Mouse (Mus musculus): ENCODE measurements around the gene Cyb561a3. TPM values are rescaled to one million over a fixed set of nuclear protein-coding genes. Genes with fewer than 3 reads are reported as not detected.

The Cyb561a3 gene
- polyA plus RNA-seq, 1 experiment from 2014 or later = 15.1 TPM

DNA sequence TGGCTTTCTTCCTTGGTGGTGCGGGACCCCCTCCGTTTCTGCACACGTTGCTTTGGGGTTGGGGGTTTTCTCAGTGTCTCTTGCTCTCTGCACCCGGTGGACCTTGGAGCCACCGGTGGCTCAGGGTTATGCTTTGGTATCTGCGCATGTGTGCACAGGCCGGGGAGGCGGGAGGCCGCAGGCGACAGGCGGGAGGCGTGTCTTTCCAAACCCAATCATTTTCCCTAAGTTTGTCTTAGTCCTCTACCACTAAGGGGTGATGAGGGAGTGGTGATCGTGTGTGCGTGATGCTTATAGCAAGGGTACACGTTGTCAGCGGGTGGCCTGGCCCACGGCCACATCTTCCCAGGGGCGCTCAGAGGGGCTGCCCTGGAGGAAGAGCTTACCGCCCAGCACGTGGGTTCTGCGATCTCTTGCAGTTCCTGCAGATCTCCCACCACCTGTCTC is 57.9 kb downstream of the Cyb561a3 start:
- Histone ChIP-seq H3K9me3 (no peaks in the 10 kb centered on the region), H3K36me3 (peaks cover 13% of the 10 kb centered on the region), H3K9ac (peak overlapping the region; percentile 61), H3K4me3 (peak overlapping the region; percentile 45), H3K27ac (peak overlapping the region; percentile 30; the same call in 1 of the 2 replicates), H3K4me2 (replicated peaks) (peak overlapping the region; percentile 93), H3K4me1 (peaks cover 13% of the 10 kb centered on the region), H3K27me3 (0 out of 2 replicates have a peak, but pooled peaks cover 3% of the 10 kb centered on the region)
- WGBS = 5% methylated on average over 21 of the region's 21 CpGs
- peak; percentile 67 for ATAC-seq (ENCODE audit: insufficient number of reproducible peaks, insufficient read depth, low FRiP score, low TSS enrichment)

DNA sequence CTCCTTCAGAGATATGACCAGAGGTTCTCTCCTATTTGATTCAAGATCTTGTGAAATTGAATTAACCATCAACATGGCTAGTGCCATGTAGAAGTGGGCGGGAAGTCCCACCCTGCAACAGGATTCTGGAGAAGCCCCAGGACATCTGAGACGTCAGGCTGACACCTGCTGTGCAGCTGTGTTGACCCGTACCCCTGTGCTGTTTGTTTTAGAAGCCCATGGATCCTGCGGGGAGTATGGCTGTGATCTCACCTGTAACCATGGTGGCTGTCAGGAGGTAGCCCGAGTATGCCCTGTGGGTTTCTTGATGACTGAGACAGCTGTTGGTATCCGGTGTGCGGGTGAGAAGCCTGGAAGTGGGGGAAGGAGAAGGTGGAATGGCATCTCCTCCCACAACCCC is 60.9 kb downstream of the Cyb561a3 start:
- H3K4me1 ChIP-seq = peaks cover 22% of the 10 kb centered on the region
- 0 out of 2 replicates have a peak, but pooled peaks cover 3% of the 10 kb centered on the region for H3K27me3 ChIP-seq
- no peaks in the 10 kb centered on the region for H3K36me3 ChIP-seq
- no peak overlapping the region for H3K4me3 ChIP-seq
- H3K9me3 ChIP-seq = no peaks in the 10 kb centered on the region
- H3K9ac ChIP-seq = no peak overlapping the region
- 57% methylated on average over 7 of the region's 7 CpGs for WGBS
- no peak for ATAC-seq (ENCODE audit: insufficient number of reproducible peaks, insufficient read depth, low FRiP score, low TSS enrichment)
- H3K27ac ChIP-seq = no peak overlapping the region
- H3K4me2 ChIP-seq (replicated peaks) = no peak overlapping the region

DNA sequence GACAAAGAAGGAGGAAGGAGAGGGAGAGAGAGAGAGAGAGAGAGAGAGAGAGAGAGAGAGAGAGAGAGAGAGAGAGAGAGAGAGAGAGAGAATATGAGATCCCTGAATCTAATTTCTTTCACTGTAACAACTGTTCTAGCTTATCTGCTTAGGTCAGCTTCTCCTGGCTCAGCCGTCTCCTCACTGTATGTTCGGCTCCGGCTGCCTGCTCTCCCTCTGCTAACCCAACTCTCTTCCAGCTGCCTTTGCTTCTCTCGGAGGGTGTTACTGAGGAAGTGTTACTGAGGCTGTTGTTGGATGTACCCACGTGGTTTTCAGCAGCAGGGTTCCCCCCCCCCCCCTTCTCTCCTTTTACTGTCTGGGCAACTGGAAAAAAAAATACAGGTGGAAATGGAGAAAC is 63.1 kb downstream of the Cyb561a3 start:
- 10% methylated on average over 5 of the region's 5 CpGs for WGBS
- 0 out of 2 replicates have a peak, but pooled peaks cover 3% of the 10 kb centered on the region for H3K27me3 ChIP-seq
- ATAC-seq (ENCODE audit: insufficient number of reproducible peaks, insufficient read depth, low FRiP score, low TSS enrichment) = no peak
- no peak overlapping the region for H3K27ac ChIP-seq
- no peak overlapping the region for H3K4me3 ChIP-seq
- H3K9me3 ChIP-seq = no peaks in the 10 kb centered on the region
- no peaks in the 10 kb centered on the region for H3K36me3 ChIP-seq
- H3K9ac ChIP-seq = no peak overlapping the region
- peaks cover 12% of the 10 kb centered on the region for H3K4me1 ChIP-seq
- H3K4me2 ChIP-seq (replicated peaks) = peak overlapping the region; percentile 30; the same call in 1 of the 2 replicates

DNA sequence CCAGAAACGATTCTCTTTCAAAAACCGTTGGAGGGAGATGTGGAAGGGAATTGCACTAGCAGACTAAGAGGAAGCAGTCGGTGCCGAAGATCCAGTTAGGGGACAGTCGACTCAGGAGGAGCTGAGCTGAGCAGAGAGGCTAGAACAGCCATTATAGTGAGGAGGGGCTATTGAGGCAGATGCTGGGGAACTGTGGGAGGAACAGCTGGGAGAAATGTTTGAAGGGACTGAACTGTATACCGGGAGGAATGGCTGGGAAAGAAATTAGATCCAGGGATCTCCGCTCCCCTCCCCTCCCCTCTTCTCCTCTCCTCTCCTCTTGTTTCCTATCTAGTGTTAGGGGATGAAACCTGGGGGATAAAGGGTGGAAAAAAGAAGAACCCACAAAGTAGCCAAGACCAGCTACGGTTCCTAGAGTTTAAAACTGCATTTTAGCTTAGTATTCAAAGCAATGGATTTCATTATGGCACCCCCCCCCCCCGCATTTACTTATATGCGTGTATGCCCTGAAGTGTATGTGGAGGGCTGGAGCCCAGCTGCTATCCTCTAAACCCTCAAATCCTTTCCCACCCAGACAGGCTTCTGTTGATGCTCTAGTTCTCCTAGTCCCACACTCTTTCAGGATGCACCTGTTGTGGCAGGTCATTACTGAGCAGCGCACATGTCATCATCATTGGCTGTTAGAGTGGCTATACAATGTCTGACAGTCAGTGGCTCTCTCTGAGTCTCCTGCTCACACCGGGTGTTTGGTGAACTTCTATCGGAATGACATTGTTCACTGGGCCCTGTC is 63.8 kb downstream of the Cyb561a3 start:
- no peak overlapping the region for H3K9ac ChIP-seq
- no peaks in the 10 kb centered on the region for H3K36me3 ChIP-seq
- H3K9me3 ChIP-seq = no peaks in the 10 kb centered on the region
- H3K27ac ChIP-seq = no peak overlapping the region
- WGBS = 38% methylated on average over 13 of the region's 13 CpGs
- no peaks in the 10 kb centered on the region for H3K27me3 ChIP-seq
- peaks cover 9% of the 10 kb centered on the region; the same call in 1 of the 2 replicates for H3K4me1 ChIP-seq
- peak; percentile 53; the same call in 1 of the 2 replicates for ATAC-seq (ENCODE audit: insufficient number of reproducible peaks, insufficient read depth, low FRiP score, low TSS enrichment)
- no peak overlapping the region for H3K4me3 ChIP-seq
- peak overlapping the region; percentile 30; the same call in 1 of the 2 replicates for H3K4me2 ChIP-seq (replicated peaks)

Other genes with a start within 250 kb of the Cyb561a3 start
- 0.71 and 2.1 TPM in 2 replicates for gene Syt7, start 188.1 kb upstream of the Cyb561a3 start, polyA plus RNA-seq (2016; fragmentation: Nextera tagmentation; extraction: Ambion mirVana)
- gene Lrrc10b, start 119.7 kb upstream of the Cyb561a3 start, polyA plus RNA-seq (2016; fragmentation: Nextera tagmentation; extraction: Ambion mirVana) = 0.52 and 0.59 TPM in 2 replicates
- 0.14 and 0.17 TPM in 2 replicates for gene Ppp1r32, start 94.2 kb upstream of the Cyb561a3 start, polyA plus RNA-seq (2016; fragmentation: Nextera tagmentation; extraction: Ambion mirVana)
- gene Cpsf7, start 51.9 kb upstream of the Cyb561a3 start, polyA plus RNA-seq (2016; fragmentation: Nextera tagmentation; extraction: Ambion mirVana) = 49.8 and 52.0 TPM in 2 replicates
- gene Sdhaf2, start 51.0 kb upstream of the Cyb561a3 start, polyA plus RNA-seq (2016; fragmentation: Nextera tagmentation; extraction: Ambion mirVana) = 57.0 and 58.8 TPM in 2 replicates
- 61.7 and 62.5 TPM in 2 replicates for gene Tmem216, start 20.9 kb upstream of the Cyb561a3 start, polyA plus RNA-seq (2016; fragmentation: Nextera tagmentation; extraction: Ambion mirVana)
- 38.7 and 40.3 TPM in 2 replicates for gene Tmem138, start 190 bp downstream of the Cyb561a3 start, polyA plus RNA-seq (2016; fragmentation: Nextera tagmentation; extraction: Ambion mirVana)
- gene Ddb1, start 28.2 kb downstream of the Cyb561a3 start, polyA plus RNA-seq (2016; fragmentation: Nextera tagmentation; extraction: Ambion mirVana) = 433 and 434 TPM in 2 replicates
- 19.3 and 19.6 TPM in 2 replicates for gene Tkfc, start 28.5 kb downstream of the Cyb561a3 start, polyA plus RNA-seq (2016; fragmentation: Nextera tagmentation; extraction: Ambion mirVana)
- gene Vwce, start 57.0 kb downstream of the Cyb561a3 start, polyA plus RNA-seq (2016; fragmentation: Nextera tagmentation; extraction: Ambion mirVana) = 2.1 and 2.6 TPM in 2 replicates
- gene Pga5, start 100.9 kb downstream of the Cyb561a3 start, polyA plus RNA-seq (2016; fragmentation: Nextera tagmentation; extraction: Ambion mirVana) = not detected in 2 replicates
- gene Vps37c, start 111.6 kb downstream of the Cyb561a3 start, polyA plus RNA-seq (2016; fragmentation: Nextera tagmentation; extraction: Ambion mirVana) = 34.9 and 35.0 TPM in 2 replicates
- gene Cd5, start 161.8 kb downstream of the Cyb561a3 start, polyA plus RNA-seq (2016; fragmentation: Nextera tagmentation; extraction: Ambion mirVana) = 0.22 and 0.27 TPM in 2 replicates